Mouse (Mus musculus) heart, adult 2 months (tissue): ENCODE measurements around the gene Tnnc2. TPM values are rescaled to one million over a fixed set of nuclear protein-coding genes. Genes with fewer than 3 reads are reported as not detected.

ENCODE experiments used
- DNase-seq, 2 experiments: peaks; one replicate each; pipeline ENCODE4 v3.0.0; 2021
- H3K27ac ChIP-seq: fragments of 200-600 bp; 2 replicates; pipeline ENCODE4 v1.8.1; 2022
- H3K27me3 ChIP-seq: fragments of 200-500 bp; 2 replicates; pipeline ENCODE4 v1.6.1; 2012; ENCODE audit warnings: mild to moderate bottlenecking, low read length, inconsistent platforms, mixed read lengths; ENCODE audit not compliant: control insufficient read depth, insufficient read depth
- H3K36me3 ChIP-seq: fragments of 200-500 bp; 2 replicates; pipeline ENCODE4 v1.6.1; 2012; ENCODE audit warnings: low read length, inconsistent platforms; ENCODE audit not compliant: control insufficient read depth, insufficient read depth
- H3K4me1 ChIP-seq: fragments of 200-500 bp; 2 replicates; pipeline ENCODE4 v1.6.1; 2011; ENCODE audit warnings: low read length; ENCODE audit not compliant: control insufficient read depth, insufficient read depth
- H3K4me3 ChIP-seq: fragments of 200-600 bp; 2 replicates; pipeline ENCODE4 v1.8.1; 2022
- H3K79me2 ChIP-seq: fragments of 200-500 bp; replicated peaks from 2 replicates; pipeline ENCODE4 v1.6.1; 2012; ENCODE audit warnings: mild to moderate bottlenecking, inconsistent platforms, low read length, moderate library complexity, mixed read lengths; ENCODE audit not compliant: control insufficient read depth, insufficient read depth
- H3K9ac ChIP-seq: fragments of 200-500 bp; 2 replicates; pipeline ENCODE4 v1.6.1; 2012; ENCODE audit warnings: low read depth, mild to moderate bottlenecking, control low read depth, inconsistent platforms, low read length, mixed read lengths
- CTCF ChIP-seq: fragments of 200-600 bp; IDR thresholded peaks from 2 replicates; pipeline ENCODE4 v1.8.1; 2022; ENCODE audit warnings: antibody characterized with exemption, mild to moderate bottlenecking, moderate library complexity
- EP300 ChIP-seq: fragments of 200-500 bp; IDR thresholded peaks from 2 replicates; pipeline ENCODE4 v1.6.1; 2011; ENCODE audit warnings: low read depth, low read length, control low read depth; ENCODE audit not compliant: insufficient read depth
- POLR2A ChIP-seq: fragments of 200-500 bp; IDR thresholded peaks from 2 replicates; pipeline ENCODE4 v1.6.1; 2011; ENCODE audit warnings: mild to moderate bottlenecking, low read depth, low read length, control low read depth; ENCODE audit not compliant: insufficient read depth
- WGBS: fragments of 180-500 bp; shearing (Covaris S2); methylation state at CpG from one replicate; pipeline ENCODE4 v1.1.7; 2018; 5-methylcytosine and 5-hydroxymethylcytosine counted together
- intact Hi-C: fragments of 180-260 bp; cut with DNase I; formaldehyde crosslinking; loops from one replicate; pipeline ENCODE4 v1.15.1; 2025
- polyA plus RNA-seq: library from polyadenylated mRNA; depleted of rRNA; stranded (reverse); fragments of >200 nt; gene quantifications from 2 replicates; pipeline ENCODE4 v1.2.3, GENCODE M21; 2012
- total RNA-seq, 2 experiments: library from RNA; stranded (reverse); gene quantifications; 2 replicates each; pipeline ENCODE4 v1.2.3; 2021

Tnnc2 gene
- total and polyA plus RNA-seq, 3 experiments = 0.50 TPM; not detected in 2

GRCm38 (mm10) chr2:164793772-164794171 lies 14.0 kb upstream of the Tnnc2 start:
- 71% methylated on average over 2 of the region's 2 CpGs for WGBS
- Histone ChIP-seq H3K27me3 (no peaks in the 10 kb centered on the region), H3K36me3 (peaks cover 2% of the 10 kb centered on the region; the same call in 1 of the 2 replicates), H3K4me1 (peaks cover 1% of the 10 kb centered on the region; the same call in 1 of the 2 replicates), H3K27ac (peak overlapping the region; percentile 43; the same call in 1 of the 2 replicates), H3K4me3 (no peak overlapping the region), H3K9ac (no peak overlapping the region), H3K79me2 (no peaks in the 10 kb centered on the region)
- TF ChIP-seq POLR2A = no peak
- no peak for TF ChIP-seq EP300
- TF ChIP-seq CTCF = no peak
- no peak for DNase-seq
- intact Hi-C loops = loop anchor here (2.0 kb wide), 2 partner anchors 115 to 201 kb away; partner anchors contain the start of gene Eppin

- peaks cover 2% of the 10 kb centered on the region; the same call in 1 of the 2 replicates for H3K36me3 ChIP-seq
- H3K4me1 ChIP-seq = peaks cover 3% of the 10 kb centered on the region; the same call in 1 of the 2 replicates
- H3K79me2 ChIP-seq = no peaks in the 10 kb centered on the region
- no peak overlapping the region for H3K4me3 ChIP-seq
- H3K27me3 ChIP-seq = no peaks in the 10 kb centered on the region
- TF ChIP-seq POLR2A = no peak
- peak; percentile 83 for TF ChIP-seq CTCF
- TF ChIP-seq EP300 = 0 out of 2 replicates have a peak, but pooled peaks have one; percentile 31
- DNase-seq = peak; percentile 50 to 65
- H3K27ac ChIP-seq = peak overlapping the region; percentile 43; the same call in 1 of the 2 replicates
- H3K9ac ChIP-seq = no peak overlapping the region
- intact Hi-C loops = no loop called here
- WGBS = 72% methylated on average over 3 of the region's 3 CpGs
Measured at GRCm38 (mm10) chr2:164793236-164793635, 13.5 kb upstream of the Tnnc2 start.

DNA sequence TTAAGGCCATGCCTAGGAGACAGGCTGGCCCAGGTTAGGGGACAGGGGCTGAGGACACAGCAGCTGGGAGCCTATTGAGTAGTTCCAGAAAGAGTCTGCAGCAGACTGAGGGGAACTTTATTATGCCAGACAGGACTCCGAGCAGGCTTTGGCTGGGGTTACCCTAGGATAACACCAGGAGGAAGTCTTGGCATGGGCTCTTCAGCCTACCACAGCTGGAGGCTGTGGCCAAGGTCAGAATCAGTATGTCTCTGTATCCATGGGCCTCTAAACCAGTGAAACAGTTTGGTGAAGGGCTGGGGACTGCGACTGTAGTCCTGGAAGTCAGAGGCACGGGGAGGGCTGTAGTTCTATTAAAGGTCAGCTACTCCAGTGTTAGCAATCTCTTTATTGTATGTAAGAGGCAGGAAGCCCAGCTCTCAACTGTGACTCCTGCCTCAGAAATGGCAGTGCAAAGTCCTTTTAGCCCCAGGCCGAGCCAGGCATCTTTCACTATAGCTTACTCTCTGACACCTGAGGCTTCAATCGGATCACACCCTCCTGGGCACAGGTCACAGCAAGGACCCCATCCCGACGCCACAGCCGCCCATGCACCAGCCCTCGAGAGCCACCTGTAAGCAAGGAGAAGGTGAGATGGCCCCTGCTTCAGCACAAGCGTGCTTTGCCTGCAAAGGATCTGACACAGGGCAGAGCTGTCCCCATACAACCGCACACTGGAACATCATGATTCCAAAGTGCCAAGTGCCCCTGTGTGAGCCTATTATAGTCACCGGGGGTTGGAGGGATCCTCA lies 12.8 kb upstream of the Tnnc2 start:
- H3K27ac ChIP-seq = no peak overlapping the region
- no peaks in the 10 kb centered on the region for H3K79me2 ChIP-seq
- WGBS = 80% methylated on average over 12 of the region's 12 CpGs
- intact Hi-C loops = no loop called here
- no peaks in the 10 kb centered on the region for H3K27me3 ChIP-seq
- H3K4me1 ChIP-seq = peaks cover 4% of the 10 kb centered on the region
- peak in 1 of 2 experiments; percentile 26 for DNase-seq
- no peak overlapping the region for H3K9ac ChIP-seq
- peaks cover 2% of the 10 kb centered on the region; the same call in 1 of the 2 replicates for H3K36me3 ChIP-seq
- no peak overlapping the region for H3K4me3 ChIP-seq
- TF ChIP-seq CTCF = no peak
- no peak for TF ChIP-seq POLR2A
- no peak for TF ChIP-seq EP300

DNA sequence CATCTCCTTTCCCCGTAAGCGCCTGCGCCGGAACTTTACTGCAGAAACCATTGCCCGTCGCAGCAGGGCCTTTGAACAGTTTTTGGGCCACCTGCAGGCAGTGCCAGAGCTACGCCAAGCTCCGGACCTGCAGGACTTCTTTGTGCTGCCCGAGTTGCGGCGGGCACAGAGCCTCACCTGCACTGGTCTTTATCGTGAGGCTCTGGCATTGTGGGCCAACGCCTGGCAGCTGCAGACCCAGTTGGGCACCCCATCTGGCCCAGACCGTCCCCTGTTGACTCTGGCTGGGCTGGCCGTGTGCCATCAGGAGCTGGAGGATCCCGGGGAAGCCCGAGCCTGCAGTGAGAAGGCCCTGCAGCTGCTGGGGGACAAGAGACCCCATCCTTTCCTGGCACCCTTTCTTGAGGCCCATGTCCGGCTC lies 12.1 kb upstream of the Tnnc2 start:
- Histone ChIP-seq H3K9ac (no peak overlapping the region), H3K4me1 (peaks cover 7% of the 10 kb centered on the region), H3K27ac (no peak overlapping the region), H3K36me3 (peaks cover 5% of the 10 kb centered on the region), H3K79me2 (no peaks in the 10 kb centered on the region), H3K4me3 (no peak overlapping the region), H3K27me3 (no peaks in the 10 kb centered on the region)
- TF ChIP-seq EP300 (no peak), CTCF (no peak), POLR2A (no peak)
- 77% methylated on average over 18 of the region's 18 CpGs for WGBS
- intact Hi-C loops = no loop called here
- peak in 1 of 2 experiments; percentile 26 for DNase-seq

GRCm38 (mm10) chr2:164790451-164790850 lies 10.7 kb upstream of the Tnnc2 start:
- TF ChIP-seq POLR2A (no peak), EP300 (no peak), CTCF (no peak)
- peak in 1 of 2 experiments; percentile 36 for DNase-seq
- H3K79me2 ChIP-seq = no peaks in the 10 kb centered on the region
- no peak overlapping the region for H3K27ac ChIP-seq
- peaks cover 5% of the 10 kb centered on the region for H3K36me3 ChIP-seq
- H3K4me3 ChIP-seq = no peak overlapping the region
- no peaks in the 10 kb centered on the region for H3K27me3 ChIP-seq
- intact Hi-C loops = no loop called here
- 53% methylated on average over 4 of the region's 4 CpGs for WGBS
- no peak overlapping the region for H3K9ac ChIP-seq
- H3K4me1 ChIP-seq = peaks cover 11% of the 10 kb centered on the region

DNA sequence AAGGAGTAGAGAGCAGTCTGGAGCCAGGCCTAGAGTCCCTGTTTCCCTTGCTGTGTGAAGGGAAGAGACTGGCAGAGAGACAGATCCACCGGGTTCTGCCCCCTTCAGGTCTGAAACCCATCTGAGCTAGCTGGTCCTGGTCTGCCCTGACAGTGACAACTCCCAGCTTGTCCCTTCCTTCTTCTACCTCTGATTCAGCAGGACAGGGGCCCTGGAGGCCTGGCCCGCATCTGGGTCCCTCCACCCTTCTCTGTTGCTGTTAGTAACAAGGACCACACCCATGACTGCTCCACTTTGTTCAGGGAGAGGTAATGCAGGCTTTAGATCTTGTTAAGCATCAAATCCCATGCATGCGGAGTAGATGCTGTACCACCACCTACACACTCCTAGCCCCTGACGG lies 8.6 kb upstream of the Tnnc2 start:
- Histone ChIP-seq H3K4me1 (peaks cover 13% of the 10 kb centered on the region), H3K27me3 (no peaks in the 10 kb centered on the region), H3K4me3 (no peak overlapping the region), H3K9ac (no peak overlapping the region), H3K36me3 (peaks cover 3% of the 10 kb centered on the region; the same call in 1 of the 2 replicates), H3K79me2 (no peaks in the 10 kb centered on the region), H3K27ac (no peak overlapping the region)
- TF ChIP-seq POLR2A (no peak), EP300 (no peak), CTCF (no peak)
- 63% methylated on average over 4 of the region's 4 CpGs for WGBS
- peak in 1 of 2 experiments; percentile 31 for DNase-seq
- intact Hi-C loops = loop anchor here (5.0 kb wide), 1 partner anchor 41 kb away; the partner anchor contains the start of genes Dnttip1 and Wfdc3
